ENCODE assay signal across 9 mouse cellular contexts in the genomic region with DNA sequence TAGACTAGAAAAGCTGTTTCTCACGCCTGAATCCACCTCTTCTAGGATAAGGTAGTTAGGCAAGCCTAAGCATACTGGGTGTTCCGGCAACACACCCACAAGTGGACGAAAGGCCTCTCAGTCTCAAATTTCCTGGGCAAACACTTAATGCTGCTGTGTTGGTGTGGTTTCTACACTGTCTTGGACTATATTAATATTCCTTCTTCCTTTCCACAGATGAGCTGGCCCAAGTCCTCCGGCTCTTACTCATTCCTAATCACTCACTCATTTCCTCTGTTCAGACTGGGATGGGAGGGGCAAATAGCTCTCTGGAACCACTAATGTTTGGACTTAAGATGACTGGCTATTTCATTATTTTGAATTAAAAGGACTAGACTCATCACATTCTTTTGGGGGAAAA.
DNase-seq lines count a peak whose midpoint lies in the region; ATAC-seq and TF ChIP-seq lines count a peak whose summit lies in the region.
"Had no signal": no experiment of that assay in that cellular context is flagged by ENCODE, and none has a peak within 500 bp of the region (broad histone marks: within the 10 kb centered on the region; RNA-seq: fewer than 3 reads in every experiment).

No protein-coding gene starts in this region.

- no peaks in the 10 kb centered on the region for H3K9me3 ChIP-seq in neural tube, embryonic 13.5 days
- H3K9me3 ChIP-seq in kidney, embryonic 16.5 days (ENCODE audit: low read length): no peaks in the 10 kb centered on the region
- H3K9me3 ChIP-seq in stomach, embryonic 14.5 days (ENCODE audit: control insufficient read depth, low read depth, low read length): no peaks in the 10 kb centered on the region
- no peaks in the 10 kb centered on the region for H3K9me3 ChIP-seq in hindbrain, postnatal 0 days (ENCODE audit: low read length)
- H3K9me3 ChIP-seq: limb, embryonic 12.5 days had no signal

- H3K9ac ChIP-seq in neural tube, embryonic 13.5 days: no peak overlapping the region
- no peak overlapping the region for H3K9ac ChIP-seq in kidney, embryonic 16.5 days (replicated peaks; ENCODE audit: low read length)
- no peak overlapping the region for H3K9ac ChIP-seq in stomach, embryonic 14.5 days (replicated peaks; ENCODE audit: low read depth, low read length)
- H3K9ac ChIP-seq in hindbrain, postnatal 0 days (replicated peaks; ENCODE audit: low read length): no peak overlapping the region
- H3K9ac ChIP-seq: limb, embryonic 12.5 days had no signal

- H3K27me3 ChIP-seq in neural tube, embryonic 13.5 days: no peaks in the 10 kb centered on the region
- H3K27me3 ChIP-seq in kidney, embryonic 16.5 days (ENCODE audit: insufficient read depth, low read length): no peaks in the 10 kb centered on the region
- H3K27me3 ChIP-seq in stomach, embryonic 14.5 days (ENCODE audit: control insufficient read depth, insufficient read depth, low read length): no peaks in the 10 kb centered on the region
- H3K27me3 ChIP-seq in hindbrain, postnatal 0 days (ENCODE audit: insufficient read depth, low read length): no peaks in the 10 kb centered on the region
- H3K27me3 ChIP-seq: limb, embryonic 12.5 days had no signal

- DNase-seq in neural tube, embryonic 10.5 days (ENCODE audit: extremely low spot score, low spot score): no peak
- peak; percentile 99 for DNase-seq in heart, adult 11 months
- DNase-seq in spleen, postnatal 10 days (ENCODE audit: low spot score in 2 of 2): no peak
- no peak for DNase-seq in hindbrain, postnatal 0 days (ENCODE audit: low spot score)

- TF ChIP-seq CTCF in hindbrain, postnatal 0 days (IDR thresholded peaks at IDR 0.05; ENCODE audit: low read depth): no peak

- no peak overlapping the region for H3K4me2 ChIP-seq in neural tube, embryonic 13.5 days
- no peak overlapping the region; the same call in 1 of the 2 replicates for H3K4me2 ChIP-seq in kidney, embryonic 16.5 days (replicated peaks; ENCODE audit: low read depth, low read length)
- no peak overlapping the region for H3K4me2 ChIP-seq in stomach, embryonic 14.5 days (replicated peaks; ENCODE audit: low read depth, low read length)
- no peak overlapping the region for H3K4me2 ChIP-seq in hindbrain, postnatal 0 days (ENCODE audit: low read depth, low read length)
- H3K4me2 ChIP-seq: limb, embryonic 12.5 days had no signal

- no peaks in the 10 kb centered on the region for H3K36me3 ChIP-seq in neural tube, embryonic 13.5 days
- H3K36me3 ChIP-seq in kidney, embryonic 16.5 days (ENCODE audit: insufficient read depth, low read length): 0 out of 2 replicates have a peak, but pooled peaks cover 3% of the 10 kb centered on the region
- H3K36me3 ChIP-seq in stomach, embryonic 14.5 days (ENCODE audit: control insufficient read depth, insufficient read depth, low read length): no peaks in the 10 kb centered on the region
- H3K36me3 ChIP-seq in hindbrain, postnatal 0 days (ENCODE audit: insufficient read depth, low read length): no peaks in the 10 kb centered on the region
- H3K36me3 ChIP-seq: limb, embryonic 12.5 days had no signal

- no peak overlapping the region for H3K4me3 ChIP-seq in neural tube, embryonic 13.5 days
- H3K4me3 ChIP-seq in kidney, embryonic 16.5 days (ENCODE audit: low read length): no peak overlapping the region
- H3K4me3 ChIP-seq in stomach, embryonic 14.5 days (ENCODE audit: low read depth, low read length): no peak overlapping the region
- H3K4me3 ChIP-seq in hindbrain, postnatal 0 days (ENCODE audit: low read length): no peak overlapping the region
- H3K4me3 ChIP-seq: limb, embryonic 12.5 days had no signal

- peaks cover 11% of the 10 kb centered on the region for H3K4me1 ChIP-seq in neural tube, embryonic 13.5 days (replicated peaks)
- H3K4me1 ChIP-seq in kidney, embryonic 16.5 days (ENCODE audit: insufficient read depth, low read length): peaks cover 26% of the 10 kb centered on the region
- peaks cover 12% of the 10 kb centered on the region; the same call in 1 of the 2 replicates for H3K4me1 ChIP-seq in stomach, embryonic 14.5 days (ENCODE audit: control insufficient read depth, insufficient read depth, low read length)
- no peaks in the 10 kb centered on the region for H3K4me1 ChIP-seq in hindbrain, postnatal 0 days (ENCODE audit: insufficient read depth, low read length)

- H3K27ac ChIP-seq in neural tube, embryonic 13.5 days (replicated peaks): peak overlapping the region; percentile 34; the same call in 1 of the 2 replicates
- H3K27ac ChIP-seq in kidney, embryonic 16.5 days (ENCODE audit: low read length): peak overlapping the region; percentile 95
- peak overlapping the region; percentile 64; the same call in 1 of the 2 replicates for H3K27ac ChIP-seq in stomach, embryonic 14.5 days (ENCODE audit: low read length)
- no peak overlapping the region for H3K27ac ChIP-seq in hindbrain, postnatal 0 days
- H3K27ac ChIP-seq: limb, embryonic 12.5 days had no signal

- ATAC-seq in neural tube, embryonic 13.5 days (ENCODE audit: low read depth): no peak
- ATAC-seq in kidney, embryonic 16.5 days (ENCODE audit: low FRiP score, low TSS enrichment): peak; percentile 64
- peak; percentile 30; the same call in 1 of the 2 replicates for ATAC-seq in stomach, embryonic 14.5 days (ENCODE audit: insufficient number of reproducible peaks, insufficient read depth, low FRiP score, low read depth)
- ATAC-seq in hindbrain, postnatal 0 days: no peak
- ATAC-seq in CD4-positive, CD25-positive, alpha-beta regulatory T cell, adult 4 months: no peak

- 47% methylated on average over 4 of the region's 4 CpGs for WGBS in neural tube, embryonic 13.5 days
- 36% methylated on average over 4 of the region's 4 CpGs for WGBS in kidney, embryonic 16.5 days
- 39% methylated on average over 4 of the region's 4 CpGs for WGBS in stomach, embryonic 14.5 days
- 61% methylated on average over 4 of the region's 4 CpGs for WGBS in hindbrain, postnatal 0 days

Comparison
In these comparisons a context has a peak if more than half of its experiments do, and no peak if none do; other contexts are left out.
1. ATAC-seq: peak in kidney, embryonic 16.5 days (single experiment) and stomach, embryonic 14.5 days (single experiment); none in neural tube, embryonic 13.5 days (single experiment), hindbrain, postnatal 0 days (single experiment) and CD4-positive, CD25-positive, alpha-beta regulatory T cell, adult 4 months (single experiment).